Mouse (Mus musculus) cerebellum, adult 9-11 months (tissue): ENCODE measurements around the gene Arhgap29.

ENCODE experiments used
- DNase-seq: peaks from one replicate; pipeline ENCODE4 v3.0.0; 2022

Gene Arhgap29

DNA sequence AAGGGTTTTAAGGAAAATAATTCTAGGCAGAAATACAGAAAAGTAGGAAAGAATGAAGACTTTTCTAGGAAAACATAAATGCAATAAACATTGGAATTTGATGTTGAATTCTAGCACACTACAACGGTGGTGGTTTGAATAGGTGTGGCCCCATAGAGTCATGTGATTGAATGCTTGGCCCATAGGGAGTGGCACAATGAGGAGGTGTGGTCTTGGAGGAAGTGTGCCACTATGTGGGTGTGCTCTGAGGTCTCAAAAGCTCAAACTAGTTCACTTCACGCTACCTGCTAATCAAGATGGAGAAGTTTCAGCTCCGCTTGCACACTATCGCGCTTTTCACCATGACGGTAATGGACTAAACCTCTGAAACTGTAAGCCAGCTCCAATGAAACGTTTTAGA lies 66.1 kb downstream of the Arhgap29 start:
- DNase-seq, result no peak

DNA sequence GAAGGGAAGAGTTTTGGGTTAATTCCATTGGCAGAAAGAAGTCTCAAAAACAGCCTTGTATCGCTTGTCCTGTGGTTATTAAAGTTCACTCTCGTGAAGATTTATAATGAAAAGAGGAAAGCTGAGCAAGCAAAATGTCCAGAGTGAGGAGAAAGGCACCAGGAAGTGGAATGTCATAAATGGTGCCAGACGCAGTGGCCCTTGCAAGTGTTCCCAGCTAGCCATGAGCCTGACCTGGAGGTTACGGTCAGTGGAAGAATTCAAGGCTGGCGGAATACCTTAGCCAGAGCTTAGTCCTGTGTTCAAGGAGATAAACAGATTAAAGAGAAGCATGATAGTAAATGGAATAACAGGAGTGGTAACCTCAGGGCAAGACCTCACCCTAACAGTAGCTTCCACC lies 66.8 kb downstream of the Arhgap29 start:
- no peak for DNase-seq

DNA sequence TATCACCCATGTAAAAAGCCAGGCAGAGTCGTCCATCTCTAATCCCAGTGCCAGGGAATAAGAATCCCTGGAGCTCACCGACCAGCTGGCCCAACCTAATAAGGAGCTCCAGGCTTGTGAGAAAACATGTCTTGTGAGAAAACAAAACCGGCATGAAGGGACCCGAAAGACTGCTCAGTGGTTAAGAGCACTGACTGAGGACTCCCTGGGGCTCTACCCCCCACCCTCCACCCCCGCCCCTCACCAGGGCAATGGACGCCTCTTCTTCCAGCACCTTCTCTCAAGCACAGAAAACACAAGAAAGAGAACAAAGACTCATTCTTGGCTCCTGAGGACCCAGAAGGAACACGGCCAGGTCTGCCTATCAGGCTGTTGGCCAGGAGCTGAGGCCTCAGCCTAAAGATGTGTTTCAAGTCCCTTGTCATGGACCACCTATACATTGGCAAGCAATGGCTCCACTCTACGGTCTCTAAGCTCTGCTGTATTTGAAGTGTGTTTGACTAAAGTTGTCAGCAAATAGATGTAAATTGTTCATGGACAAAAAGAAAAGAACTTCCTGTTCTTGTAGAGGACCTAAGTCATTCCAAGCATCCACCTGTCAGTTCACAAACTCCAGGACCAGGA lies 68.8 kb downstream of the Arhgap29 start:
- DNase-seq, result no peak

DNA sequence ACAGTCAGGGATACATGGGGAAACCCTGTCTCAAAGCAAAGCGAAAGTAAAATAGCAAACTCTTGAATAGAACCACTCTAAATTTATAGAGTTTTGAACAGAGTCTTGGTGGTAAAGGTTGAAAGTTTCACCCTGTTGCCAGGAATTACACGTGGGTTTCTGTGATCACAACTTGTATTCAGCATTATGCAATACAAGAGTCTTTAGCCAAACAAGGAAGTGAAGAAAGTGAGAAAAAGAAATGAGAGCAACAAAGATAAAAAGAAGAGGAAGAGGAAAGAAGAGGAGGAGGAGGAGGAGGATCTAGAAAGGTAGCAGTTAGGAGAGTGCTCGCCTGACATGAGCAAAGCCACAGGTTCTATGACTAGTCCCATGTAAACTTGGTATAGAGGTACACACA lies 70.0 kb downstream of the Arhgap29 start:
- DNase-seq, result no peak

DNA sequence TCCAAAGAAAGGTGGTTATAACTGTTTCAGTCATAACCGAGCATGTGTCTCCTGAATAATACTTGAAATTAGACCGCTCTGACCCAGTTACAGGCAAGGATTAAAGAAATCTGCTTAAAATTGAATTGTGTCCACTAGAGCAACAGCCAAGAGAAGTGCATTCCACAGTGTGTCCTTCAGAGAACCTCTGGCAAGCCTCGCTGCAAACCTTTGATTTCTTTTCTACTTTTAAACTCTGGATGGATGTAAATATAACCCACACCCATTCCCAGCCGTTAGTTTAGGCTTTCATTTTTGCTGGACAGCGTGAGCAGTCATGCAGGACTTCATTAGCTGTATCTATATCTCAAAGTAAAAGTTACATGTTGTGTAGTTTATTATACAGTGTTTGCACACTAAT lies 74.3 kb downstream of the Arhgap29 start:
- DNase-seq, result no peak

DNA sequence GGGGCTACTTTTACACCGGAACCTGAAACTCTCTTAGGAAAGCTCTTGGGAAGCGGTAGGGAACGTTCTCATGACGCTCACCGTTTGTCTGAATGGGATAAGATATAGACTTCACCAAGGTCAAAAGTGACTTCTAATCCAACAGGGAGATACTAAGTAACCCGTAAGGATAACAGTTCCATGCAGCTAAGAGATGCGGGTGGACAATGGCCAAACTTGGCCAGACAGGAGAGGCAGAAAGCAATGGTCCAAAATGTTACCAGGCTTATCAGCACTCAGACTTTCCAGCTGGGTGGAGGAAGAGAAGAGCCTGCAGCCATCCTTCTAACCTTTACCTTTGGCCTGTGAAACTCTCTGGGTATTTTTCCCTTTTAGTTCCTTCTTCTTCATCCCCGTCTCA lies 75.4 kb downstream of the Arhgap29 start:
- no peak for DNase-seq

DNA sequence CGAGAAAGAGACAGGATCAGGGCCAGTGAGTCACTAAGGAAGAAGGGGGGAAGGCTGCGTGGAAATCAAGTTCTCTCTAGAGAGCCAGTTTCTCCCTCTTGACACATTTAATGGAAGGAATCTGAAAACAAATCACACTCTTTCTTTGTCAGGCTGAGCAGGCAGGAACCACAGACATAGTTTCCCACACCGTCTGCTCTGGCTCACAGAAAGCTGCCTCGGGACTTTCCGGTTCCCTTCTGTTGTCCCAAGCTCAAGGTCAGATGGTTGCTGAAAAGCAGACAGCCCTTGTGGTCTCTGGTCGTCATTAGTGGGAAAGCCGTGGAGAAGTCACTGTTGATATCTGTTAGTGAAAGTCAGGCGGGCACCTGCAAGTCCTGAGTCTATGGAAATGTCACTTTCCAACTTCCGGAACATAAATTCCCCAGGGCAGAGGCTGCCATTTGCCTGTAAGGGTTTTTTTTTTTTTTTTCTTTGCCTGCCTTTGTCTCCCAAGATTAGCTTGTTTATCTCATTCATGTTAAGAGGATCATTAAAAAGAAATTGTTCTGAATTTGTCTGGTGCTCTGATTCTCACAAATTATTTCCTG lies 81.0 kb downstream of the Arhgap29 start:
- no peak for DNase-seq

DNA sequence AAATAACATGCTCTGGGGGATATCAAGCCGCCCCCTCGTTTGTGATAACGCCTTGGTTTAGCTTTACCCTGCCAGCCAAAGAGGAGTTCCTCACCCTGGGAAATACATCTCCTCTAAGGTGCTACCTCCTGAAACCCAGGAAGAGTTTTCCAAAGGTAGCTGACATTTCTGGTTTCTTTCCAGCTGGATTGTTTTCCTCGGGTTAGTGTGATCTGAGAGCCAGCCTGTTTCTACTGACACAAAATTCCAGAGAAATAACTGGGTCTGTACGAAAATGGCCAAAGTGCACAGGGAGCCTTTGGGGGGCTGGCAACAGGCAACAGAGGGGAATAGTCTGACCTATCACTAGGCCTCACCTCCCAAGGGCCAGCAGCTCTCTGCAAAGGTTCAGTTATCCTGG lies 81.9 kb downstream of the Arhgap29 start:
- no peak for DNase-seq

DNA sequence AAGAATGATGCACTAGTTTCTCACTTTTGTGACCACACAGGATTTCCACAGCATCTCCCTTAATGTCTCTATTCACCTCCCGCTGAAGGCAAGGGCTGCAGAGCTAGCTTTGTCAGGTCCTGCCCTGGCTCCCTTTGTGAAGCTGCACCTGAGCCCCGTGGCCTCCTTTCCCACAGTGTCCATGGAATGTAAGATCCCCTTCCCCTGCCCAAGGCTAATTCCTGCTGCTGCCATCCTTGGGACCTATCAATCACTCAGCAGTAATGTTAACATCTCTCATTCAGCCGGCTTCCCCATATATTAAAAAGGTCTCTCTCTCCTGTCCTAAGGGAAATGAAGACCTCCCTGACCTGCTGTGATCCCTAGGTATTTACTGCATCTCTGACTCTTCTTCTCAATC lies 82.8 kb downstream of the Arhgap29 start:
- DNase-seq, result no peak

DNA sequence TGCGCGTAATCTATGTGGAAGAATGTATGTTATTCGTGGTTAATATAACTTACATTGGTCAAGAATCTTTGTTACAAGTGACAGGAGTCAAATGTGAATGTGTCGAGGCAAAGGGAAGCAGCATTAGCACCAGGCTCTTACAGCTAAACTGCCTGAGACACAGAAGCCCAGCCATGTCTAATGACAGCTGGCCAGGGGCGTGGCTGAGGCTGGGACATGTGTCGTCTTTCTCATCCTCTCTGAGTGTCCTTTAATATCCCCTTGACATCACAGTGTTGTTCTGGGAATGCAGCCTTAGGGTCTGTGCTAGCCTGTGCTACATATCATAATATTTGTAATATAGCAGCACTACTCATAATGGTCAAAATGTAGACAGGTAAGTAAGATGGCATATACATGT lies 88.2 kb downstream of the Arhgap29 start:
- no peak for DNase-seq

DNA sequence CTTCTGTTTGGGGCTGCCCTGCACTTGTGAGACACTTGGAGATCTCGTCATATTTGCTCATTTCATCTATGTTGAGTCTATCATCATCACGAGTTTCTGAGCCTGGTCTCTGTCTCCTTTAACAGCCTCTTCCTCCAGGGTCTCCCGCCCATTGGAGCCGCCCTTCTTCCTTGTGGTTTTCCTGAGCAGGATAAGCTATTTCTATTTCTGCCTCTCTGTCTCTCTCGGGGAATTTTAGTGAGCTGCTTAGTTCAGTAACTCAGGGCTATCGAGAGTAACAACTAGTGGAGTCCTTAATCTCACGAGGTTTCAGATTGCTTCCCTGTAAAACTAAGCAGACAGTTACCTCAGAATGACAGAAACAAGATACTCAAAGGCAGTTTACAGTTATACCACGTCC lies 90.8 kb downstream of the Arhgap29 start:
- no peak for DNase-seq

DNA sequence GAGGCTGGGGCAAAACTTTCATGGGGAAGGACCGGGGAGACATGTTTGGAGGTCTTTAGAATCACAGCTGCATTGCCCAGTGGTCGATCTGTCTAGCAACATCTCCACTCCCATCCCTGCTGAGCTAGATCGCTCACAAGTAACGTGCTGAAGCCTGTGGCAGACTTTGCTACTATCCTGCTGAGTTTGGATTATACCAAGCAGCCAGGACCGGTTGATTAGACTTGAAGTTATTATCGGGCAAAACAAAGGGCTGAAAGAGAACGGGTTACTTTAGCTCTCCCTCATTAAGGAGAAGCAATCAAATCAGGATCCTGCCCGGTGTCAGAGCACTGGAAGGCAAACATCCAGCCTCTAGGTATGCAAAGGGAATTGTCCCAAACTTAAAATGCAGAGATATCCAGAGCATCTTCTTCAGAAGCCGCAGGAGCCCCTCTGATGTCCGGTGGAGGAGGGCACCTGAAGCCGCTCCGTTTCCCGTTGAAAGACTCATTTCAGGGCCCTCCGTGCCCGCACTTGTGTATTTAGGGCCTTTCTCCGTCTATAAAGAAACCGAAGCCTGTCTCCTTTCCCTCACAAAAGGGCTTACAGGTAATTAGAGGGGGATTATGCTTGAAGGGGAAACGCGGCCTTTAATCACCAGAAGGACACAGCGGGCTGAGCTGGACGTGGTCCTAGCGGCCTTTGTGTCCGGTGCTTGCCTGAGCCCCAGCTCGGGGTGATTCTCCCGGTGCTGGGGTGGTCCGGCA lies 91.6 kb downstream of the Arhgap29 start, which contains the start of gene Abca4:
Abca4 (plus strand) TSS at position 645 of the 749 bp plus-strand sequence.
- DNase-seq, result no peak

DNA sequence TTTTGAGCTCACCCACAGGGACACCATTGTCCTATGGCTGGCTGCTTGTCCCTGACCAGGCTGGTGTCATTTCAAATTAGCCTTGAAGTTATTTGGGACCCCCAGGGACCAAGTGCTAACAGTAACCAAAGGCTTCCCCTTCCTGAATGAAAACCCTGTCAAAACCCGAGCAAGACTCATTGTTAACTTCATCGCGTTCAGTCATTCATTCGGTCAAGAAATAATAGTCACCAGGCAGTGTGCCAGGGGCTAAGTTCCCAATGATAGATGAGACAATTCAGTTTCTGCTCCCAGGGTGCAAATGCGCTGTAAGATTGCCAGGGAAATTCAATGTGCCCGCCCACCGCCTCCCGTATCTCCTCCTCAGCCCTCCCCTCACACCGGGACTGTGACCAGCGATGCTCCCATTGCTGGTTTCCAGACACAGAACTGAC lies 93.9 kb downstream of the Arhgap29 start:
- DNase-seq, result no peak

DNA sequence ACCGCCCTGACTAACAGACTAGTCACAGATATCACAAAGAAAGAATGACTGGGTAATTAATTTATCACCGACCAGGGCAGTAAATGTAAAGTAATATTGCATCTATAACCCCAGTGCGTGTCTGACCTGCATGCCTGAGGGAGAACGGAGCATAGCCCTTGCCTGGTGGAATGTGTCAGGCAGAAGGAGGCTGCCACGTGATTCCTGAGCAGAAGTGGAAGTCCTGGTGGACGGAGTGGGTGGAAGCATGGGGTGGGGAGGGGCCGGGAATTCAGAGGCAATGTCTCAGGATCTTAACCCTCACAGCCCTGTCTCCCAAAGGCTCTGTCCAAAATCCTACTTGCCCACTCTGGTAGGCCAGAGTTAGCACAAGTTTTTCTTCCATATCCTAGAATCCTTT lies 95.1 kb downstream of the Arhgap29 start:
- no peak for DNase-seq

DNA sequence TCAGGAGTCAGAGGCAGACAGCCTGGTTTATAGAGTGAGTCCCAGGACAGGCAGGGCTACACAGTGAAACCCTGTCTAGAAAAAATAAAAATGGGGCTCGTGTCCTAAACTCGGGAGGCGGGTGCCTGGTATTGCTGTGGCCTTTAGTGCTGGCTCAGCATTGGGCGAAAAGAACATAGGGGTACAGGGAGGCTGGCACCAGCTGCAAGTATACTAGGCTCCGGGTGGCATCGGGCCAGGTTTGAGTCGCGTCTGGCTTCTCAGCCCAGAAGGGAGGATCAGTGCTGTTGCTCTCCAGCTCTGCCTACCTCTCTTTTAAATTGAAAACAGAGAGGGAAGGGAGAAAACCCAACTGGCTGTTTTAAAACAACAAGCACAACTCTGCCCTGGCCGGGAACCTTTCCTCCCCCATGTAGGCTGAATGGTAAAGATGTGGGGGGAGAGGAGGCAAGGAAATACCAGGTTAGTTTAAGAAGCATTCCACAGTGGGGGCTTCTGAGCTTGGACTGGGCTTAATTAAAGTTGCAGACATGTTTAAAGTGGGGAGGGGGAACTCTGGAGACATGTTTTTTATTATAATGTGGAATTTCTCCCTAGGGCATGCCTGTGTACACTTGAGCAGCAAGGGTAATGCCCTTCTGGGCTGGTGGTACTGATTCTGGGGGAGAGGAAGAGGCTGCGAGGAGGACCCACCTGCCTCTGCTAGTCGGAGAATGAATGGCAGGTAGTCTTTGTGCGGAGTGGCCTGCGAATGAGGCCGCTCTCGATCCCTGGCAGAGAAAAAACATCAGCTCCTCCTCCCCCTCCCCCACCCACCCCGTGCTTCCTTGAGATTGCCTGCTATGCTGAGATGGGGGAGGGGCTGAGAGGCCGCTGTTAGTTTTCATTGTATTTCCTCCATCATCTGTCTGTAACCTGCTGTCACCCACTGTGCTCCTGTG lies 95.8 kb downstream of the Arhgap29 start:
- peak; percentile 16 for DNase-seq

DNA sequence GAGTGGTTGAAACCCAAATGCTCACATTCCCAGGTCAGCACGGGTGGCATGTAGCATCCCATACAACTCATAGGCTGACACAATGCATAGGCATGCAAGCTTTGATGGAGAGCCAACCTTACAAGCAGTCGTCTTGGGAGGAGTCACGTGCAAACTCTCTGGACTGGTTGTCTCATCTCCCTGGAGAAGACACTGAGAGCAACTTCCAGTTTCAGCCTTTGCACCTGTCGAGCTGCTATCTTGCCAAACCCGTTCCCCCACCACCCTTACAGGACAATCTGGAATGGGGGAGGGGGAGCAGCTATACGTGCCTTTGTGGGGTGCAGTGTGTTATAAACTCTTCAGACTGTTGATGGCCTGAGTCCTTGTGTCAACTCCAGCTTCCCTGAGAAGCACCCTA lies 96.8 kb downstream of the Arhgap29 start:
- no peak for DNase-seq

DNA sequence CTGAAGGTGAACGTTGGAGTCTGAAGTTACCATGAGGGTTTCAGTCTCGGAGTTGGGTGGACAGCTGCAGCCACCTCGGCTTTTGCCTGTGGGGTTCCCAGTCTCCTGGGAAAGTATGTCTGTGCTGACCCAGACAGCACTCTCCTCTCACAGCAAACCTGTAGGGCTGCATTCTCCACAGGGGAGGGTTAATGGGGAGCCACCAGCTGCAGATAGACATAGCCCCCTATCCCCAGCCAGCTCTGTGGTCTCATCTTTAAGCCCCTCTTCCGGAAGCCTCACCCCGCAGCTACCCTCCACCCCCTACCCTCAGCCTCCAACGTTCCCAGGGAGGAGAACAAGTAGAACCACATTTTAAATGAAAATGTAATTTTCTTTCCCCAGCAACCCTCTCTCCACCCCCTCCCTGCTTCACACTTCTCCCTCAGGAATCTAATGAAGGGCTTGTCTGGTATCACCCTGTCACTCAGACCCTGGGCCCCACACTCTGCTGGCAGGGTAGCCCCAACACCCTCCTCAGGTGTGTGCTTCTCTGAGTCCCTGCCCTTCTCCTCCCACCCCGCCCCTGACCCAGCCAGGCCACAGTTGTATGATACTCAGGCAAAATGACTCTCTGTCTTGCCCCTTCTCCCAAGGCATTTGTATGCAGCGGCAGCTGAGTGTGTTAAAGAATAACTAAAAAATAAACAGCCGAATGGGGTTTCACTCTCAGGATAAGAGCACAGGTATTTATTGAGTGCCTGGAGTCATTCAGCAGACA lies 106.3 kb downstream of the Arhgap29 start:
- no peak for DNase-seq

DNA sequence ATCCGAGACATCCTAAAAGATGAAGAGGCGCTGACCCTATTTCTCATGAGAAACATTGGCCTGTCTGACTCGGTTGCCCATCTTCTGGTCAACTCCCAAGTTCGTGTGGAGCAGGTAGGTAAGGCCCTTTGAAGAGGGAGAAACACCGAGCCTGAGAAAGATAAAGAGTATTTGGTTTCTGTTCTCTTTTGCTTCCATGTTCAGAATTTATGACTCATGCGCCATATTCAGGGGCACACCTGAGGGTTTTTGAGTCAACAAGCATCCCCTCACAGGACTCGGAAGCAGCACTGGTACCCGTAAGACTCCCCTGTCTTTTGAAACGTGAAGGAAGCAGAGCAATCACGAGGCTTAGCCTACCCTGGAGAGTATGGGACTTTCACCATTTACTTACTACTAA lies 110.2 kb downstream of the Arhgap29 start:
- no peak for DNase-seq

DNA sequence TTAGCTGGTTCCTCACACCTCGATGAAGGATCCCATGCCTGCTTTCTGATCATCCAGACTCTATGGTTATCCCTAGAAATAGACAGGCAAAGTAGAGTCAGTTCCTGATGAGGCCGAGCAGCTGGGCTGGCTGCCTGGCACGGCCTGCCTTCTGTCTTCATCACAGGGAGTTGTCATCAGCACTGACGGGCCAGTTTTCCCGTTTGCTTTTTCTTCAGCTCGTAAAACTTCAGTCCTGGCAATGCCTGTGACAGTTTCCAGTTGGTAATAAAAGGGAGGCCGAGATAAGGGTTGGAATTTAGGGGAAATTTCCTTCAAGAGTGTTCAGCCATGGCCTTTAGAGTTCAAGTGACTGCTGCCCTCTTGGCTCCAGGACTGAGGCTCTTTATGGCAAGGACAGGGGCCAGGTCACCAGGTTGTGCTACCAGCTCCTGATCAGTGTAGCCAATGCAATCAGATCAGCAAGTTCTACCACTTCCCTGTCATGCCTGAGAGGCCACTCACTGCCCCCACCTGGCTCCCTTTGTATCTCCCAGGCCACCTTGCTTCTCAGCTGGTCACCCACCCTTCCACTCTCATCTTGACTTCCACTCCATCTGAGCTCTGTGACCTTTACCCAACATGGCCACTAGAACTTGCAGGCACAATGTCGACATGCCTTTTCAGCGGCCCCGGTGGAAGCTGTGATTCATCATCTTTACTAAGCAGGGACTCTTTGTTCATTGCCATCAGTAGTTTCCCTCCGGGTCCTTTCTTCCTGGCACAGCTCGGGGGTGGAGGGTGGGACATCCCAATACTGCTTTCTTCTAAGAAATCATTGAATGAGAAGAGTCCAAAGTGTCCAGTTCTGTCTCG lies 112.4 kb downstream of the Arhgap29 start:
- no peak for DNase-seq
